Mouse (Mus musculus) small intestine, adult 2 months (tissue): ENCODE measurements around the gene Snrpd2. TPM values are rescaled to one million over a fixed set of nuclear protein-coding genes. Genes with fewer than 3 reads are reported as not detected.

Source experiments
- H3K27ac ChIP-seq: fragments of 200-500 bp; 2 replicates; pipeline ENCODE4 v1.5.1; 2012; ENCODE audit warnings: low read depth, low read length, control low read depth, inconsistent platforms; ENCODE audit not compliant: insufficient read depth
- H3K27me3 ChIP-seq: fragments of 200-500 bp; 2 replicates; pipeline ENCODE4 v1.6.1; 2012; ENCODE audit warnings: mild to moderate bottlenecking, moderate library complexity, low read length, inconsistent platforms; ENCODE audit not compliant: control insufficient read depth, insufficient read depth
- H3K36me3 ChIP-seq: fragments of 200-500 bp; 2 replicates; pipeline ENCODE4 v1.6.1; 2012; ENCODE audit warnings: mild to moderate bottlenecking, low read length, control low read depth, inconsistent platforms; ENCODE audit not compliant: control insufficient read depth, insufficient read depth
- H3K4me1 ChIP-seq: fragments of 200-500 bp; 2 replicates; pipeline ENCODE4 v1.6.1; 2012; ENCODE audit warnings: low read length, inconsistent platforms, mixed read lengths; ENCODE audit not compliant: control insufficient read depth, insufficient read depth, insufficient read length
- H3K4me3 ChIP-seq: fragments of 200-500 bp; 2 replicates; pipeline ENCODE4 v1.5.1; 2012; ENCODE audit warnings: low read depth, mild to moderate bottlenecking, control low read depth, inconsistent platforms, low read length, moderate library complexity
- CTCF ChIP-seq: fragments of 200-500 bp; IDR thresholded peaks from 2 replicates; pipeline ENCODE4 v1.5.1; 2012; ENCODE audit warnings: low read depth, mild to moderate bottlenecking, control low read depth, inconsistent platforms, low read length, moderate library complexity, mixed read lengths; ENCODE audit not compliant: insufficient replicate concordance, insufficient read length; ENCODE audit errors: extremely low read depth
- POLR2A ChIP-seq: fragments of 200-500 bp; IDR thresholded peaks from 2 replicates; pipeline ENCODE4 v1.6.1; 2012; ENCODE audit warnings: low read depth, mild to moderate bottlenecking, control low read depth, inconsistent platforms, low read length, moderate library complexity
- WGBS: fragments of 180-500 bp; shearing (Covaris S2); methylation state at CpG from one replicate; pipeline ENCODE4 v1.1.7; 2018; 5-methylcytosine and 5-hydroxymethylcytosine counted together
- polyA plus RNA-seq: library from polyadenylated mRNA; depleted of rRNA; stranded (reverse); fragments of >200 nt; gene quantifications from 2 replicates; pipeline ENCODE4 v1.2.3, GENCODE M21; 2012; rRNA removed

Gene Snrpd2
- polyA plus RNA-seq, 1 experiment = 25.8 TPM

DNA sequence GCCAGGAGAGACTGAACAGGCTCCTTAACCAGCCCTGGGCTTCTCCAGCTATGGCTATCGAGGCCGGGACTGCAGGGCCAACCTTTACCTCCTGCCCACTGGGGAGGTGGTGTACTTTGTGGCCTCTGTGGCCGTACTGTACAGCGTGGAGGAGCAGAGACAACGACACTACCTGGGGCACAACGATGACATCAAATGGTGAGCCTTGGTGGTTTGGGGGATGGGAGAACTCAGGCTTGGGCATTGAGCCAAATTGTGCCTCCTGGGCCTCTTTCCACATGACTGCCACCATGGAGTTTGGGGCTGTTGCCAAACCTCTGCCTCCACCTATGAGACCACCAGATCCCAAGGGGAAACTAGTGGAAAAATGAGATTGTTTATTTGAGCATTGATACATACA lies 35.2 kb downstream of the Snrpd2 start:
- Histone ChIP-seq H3K36me3 (no peaks in the 10 kb centered on the region; the same call in 1 of the 2 replicates), H3K27me3 (no peaks in the 10 kb centered on the region), H3K4me1 (peaks cover 5% of the 10 kb centered on the region), H3K27ac (no peak overlapping the region), H3K4me3 (no peak overlapping the region)
- 65% methylated on average over 6 of the region's 6 CpGs for WGBS
- TF ChIP-seq CTCF = no peak
- no peak for TF ChIP-seq POLR2A

DNA sequence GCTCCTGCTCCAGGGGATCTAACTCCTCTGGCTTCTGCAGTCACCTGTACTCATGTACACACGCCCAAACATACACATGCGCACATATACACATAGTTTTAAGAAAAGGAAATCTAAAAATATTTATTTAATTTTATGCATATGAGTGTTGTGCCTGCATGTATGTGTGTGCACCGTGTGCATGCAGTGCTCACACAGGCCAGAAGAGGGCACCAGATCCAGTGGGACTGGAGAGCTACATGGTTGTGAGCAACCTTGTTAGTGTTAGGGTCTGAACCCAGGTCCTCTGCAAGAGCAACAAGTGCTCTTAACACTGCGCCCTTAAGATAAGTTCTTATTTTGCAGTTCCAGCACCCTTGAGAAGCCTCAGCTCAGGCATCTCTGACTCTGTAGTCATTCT lies 45.2 kb downstream of the Snrpd2 start:
- H3K4me3 ChIP-seq = no peak overlapping the region
- no peaks in the 10 kb centered on the region for H3K27me3 ChIP-seq
- H3K27ac ChIP-seq = no peak overlapping the region
- WGBS = 95% methylated on average over 4 of the region's 4 CpGs
- no peaks in the 10 kb centered on the region for H3K4me1 ChIP-seq
- peak; percentile 30; the same call in 1 of the 2 replicates for TF ChIP-seq CTCF
- TF ChIP-seq POLR2A = no peak
- H3K36me3 ChIP-seq = peaks cover 5% of the 10 kb centered on the region; the same call in 1 of the 2 replicates

DNA sequence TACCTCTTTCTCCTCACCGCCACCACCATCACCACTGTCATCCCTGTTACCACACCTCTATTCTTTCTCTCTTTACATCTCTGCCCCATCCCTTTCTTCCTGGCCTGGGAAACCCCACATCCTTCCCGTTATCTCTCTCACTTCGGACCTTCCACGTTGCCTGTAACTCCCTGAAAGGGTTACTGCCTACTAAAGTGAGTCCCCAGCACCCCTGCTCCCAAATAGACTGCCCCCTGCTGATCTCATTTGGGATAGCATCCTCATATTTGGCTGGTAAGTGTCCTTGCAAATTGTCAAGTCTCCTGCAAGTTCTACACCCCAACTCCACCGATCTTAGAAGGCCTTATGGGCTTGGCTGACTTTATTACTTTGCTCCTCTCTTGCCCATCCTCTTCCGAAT lies 47.2 kb downstream of the Snrpd2 start:
- no peaks in the 10 kb centered on the region for H3K27me3 ChIP-seq
- TF ChIP-seq CTCF (peak; percentile 64; the same call in 1 of the 2 replicates), POLR2A (no peak)
- H3K36me3 ChIP-seq = peaks cover 5% of the 10 kb centered on the region; the same call in 1 of the 2 replicates
- peaks cover under 1% of the 10 kb centered on the region for H3K4me1 ChIP-seq
- no peak overlapping the region for H3K27ac ChIP-seq
- WGBS = 60% methylated on average over 6 of the region's 6 CpGs
- no peak overlapping the region for H3K4me3 ChIP-seq

DNA sequence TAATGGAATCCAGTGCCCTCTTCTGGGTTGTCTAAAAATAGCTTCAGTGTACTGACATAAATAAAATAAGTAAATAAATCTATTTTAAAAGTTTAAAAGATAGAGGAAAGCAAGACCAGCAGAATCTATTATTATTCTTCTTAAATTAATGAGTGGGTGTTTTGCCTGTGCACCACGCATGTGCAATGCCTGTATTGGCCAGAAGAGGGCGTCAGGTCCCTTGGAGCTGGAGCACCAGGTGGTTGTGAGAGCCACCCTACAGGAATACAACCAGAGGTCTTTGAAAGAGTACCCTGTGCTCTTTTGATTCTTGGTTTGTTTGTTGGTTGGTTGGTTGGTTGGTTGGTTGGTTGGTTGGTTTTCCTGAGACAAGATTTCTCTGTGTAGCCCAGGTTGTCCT lies 48.5 kb downstream of the Snrpd2 start:
- Histone ChIP-seq H3K27me3 (no peaks in the 10 kb centered on the region), H3K4me1 (peaks cover 7% of the 10 kb centered on the region), H3K4me3 (no peak overlapping the region), H3K27ac (no peak overlapping the region), H3K36me3 (peaks cover 5% of the 10 kb centered on the region; the same call in 1 of the 2 replicates)
- 51% methylated on average over 2 of the region's 2 CpGs for WGBS
- TF ChIP-seq POLR2A (no peak), CTCF (peak; percentile 71; the same call in 1 of the 2 replicates)

DNA sequence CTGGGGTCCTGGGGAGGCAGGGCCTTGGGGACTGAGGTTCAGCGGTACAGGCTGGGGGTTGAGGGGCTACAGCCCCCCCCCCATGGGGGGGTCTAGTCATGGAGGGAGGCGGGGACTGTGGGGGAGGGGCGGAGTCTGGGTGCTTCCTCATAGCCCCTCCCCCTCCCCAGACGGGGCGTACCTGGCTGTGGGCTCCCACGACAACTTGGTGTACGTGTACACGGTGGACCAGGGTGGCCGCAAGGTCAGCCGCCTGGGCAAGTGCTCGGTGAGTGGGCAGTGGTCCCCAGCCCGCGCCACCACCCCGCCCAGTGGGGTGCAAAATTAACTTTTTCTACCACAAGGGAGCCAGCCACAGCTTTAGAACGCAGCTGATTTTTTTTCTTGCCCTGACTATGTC lies 52.1 kb downstream of the Snrpd2 start:
- Histone ChIP-seq H3K4me1 (peaks cover 10% of the 10 kb centered on the region), H3K27me3 (no peaks in the 10 kb centered on the region), H3K36me3 (no peaks in the 10 kb centered on the region; the same call in 1 of the 2 replicates), H3K27ac (no peak overlapping the region), H3K4me3 (peak overlapping the region; percentile 15; the same call in 1 of the 2 replicates)
- WGBS = 83% methylated on average over 15 of the region's 15 CpGs
- TF ChIP-seq CTCF (no peak), POLR2A (no peak)

DNA sequence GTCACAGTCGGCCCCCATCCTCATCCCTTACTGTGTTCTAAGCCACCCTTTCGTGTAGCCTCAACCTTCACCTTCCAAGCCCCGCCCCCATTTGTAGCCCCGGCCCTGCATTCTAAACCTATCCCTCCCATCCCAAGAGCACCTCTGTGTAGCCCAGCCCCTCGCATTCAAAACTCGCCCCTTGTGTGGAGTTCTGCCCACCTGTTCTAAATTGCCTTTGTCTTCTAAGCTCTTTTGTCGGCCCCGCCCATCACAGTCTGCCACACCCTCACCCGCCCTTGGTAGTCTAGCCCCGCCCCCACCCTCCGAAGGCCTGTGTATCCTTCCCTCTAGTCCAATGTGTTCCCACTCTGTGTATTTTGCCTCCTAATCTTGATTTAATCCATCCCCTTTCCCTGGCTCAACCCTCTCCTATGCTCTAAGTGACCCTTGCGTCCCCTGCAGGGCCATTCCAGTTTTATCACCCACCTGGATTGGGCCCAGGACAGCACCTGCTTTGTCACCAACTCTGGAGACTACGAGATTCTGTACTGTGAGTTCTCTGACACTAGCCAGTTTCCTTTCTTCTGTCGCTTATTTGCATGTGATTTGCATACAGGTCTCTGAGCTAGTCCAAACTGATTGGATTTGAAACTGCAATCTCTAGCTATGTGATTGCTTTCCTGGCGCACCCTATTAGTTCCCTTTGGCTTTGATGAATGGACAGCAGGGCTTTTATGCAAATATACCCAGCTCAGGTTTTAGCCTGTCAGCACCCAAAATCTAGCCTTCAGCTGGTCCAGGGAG lies 52.7 kb downstream of the Snrpd2 start:
- H3K4me3 ChIP-seq = peak overlapping the region; percentile 15
- 39% methylated on average over 15 of the region's 15 CpGs for WGBS
- H3K4me1 ChIP-seq = peaks cover 10% of the 10 kb centered on the region
- TF ChIP-seq POLR2A (no peak), CTCF (no peak)
- H3K27me3 ChIP-seq = no peaks in the 10 kb centered on the region
- no peaks in the 10 kb centered on the region; the same call in 1 of the 2 replicates for H3K36me3 ChIP-seq
- H3K27ac ChIP-seq = peak overlapping the region; percentile 60

Other genes starting within 250 kb of the Snrpd2 start
- 11.1 and 21.4 TPM in 2 replicates for gene Ccdc61, start 239.3 kb upstream of the Snrpd2 start, polyA plus RNA-seq
- 0.41 and 0.55 TPM in 2 replicates for gene Nova2, start 223.8 kb upstream of the Snrpd2 start, polyA plus RNA-seq
- gene Nanos2, start 162.3 kb upstream of the Snrpd2 start, polyA plus RNA-seq = not detected in 2 replicates
- gene Mypop, start 158.5 kb upstream of the Snrpd2 start, polyA plus RNA-seq = 1.9 and 2.3 TPM in 2 replicates
- gene Irf2bp1, start 145.7 kb upstream of the Snrpd2 start, polyA plus RNA-seq = 17.0 and 25.8 TPM in 2 replicates
- 17.8 and 19.9 TPM in 2 replicates for gene Foxa3, start 126.2 kb upstream of the Snrpd2 start, polyA plus RNA-seq
- gene Sympk, start 125.3 kb upstream of the Snrpd2 start, polyA plus RNA-seq = 50.4 and 71.8 TPM in 2 replicates
- gene Rsph6a, start 95.0 kb upstream of the Snrpd2 start, polyA plus RNA-seq = not detected in 2 replicates
- gene Dmwd, start 73.5 kb upstream of the Snrpd2 start, polyA plus RNA-seq = 13.9 and 16.3 TPM in 2 replicates
- 353 and 387 TPM in 2 replicates for gene Dmpk, start 65.9 kb upstream of the Snrpd2 start, polyA plus RNA-seq
- 14.1 and 14.5 TPM in 2 replicates for gene Six5, start 55.1 kb upstream of the Snrpd2 start, polyA plus RNA-seq
- gene Gm4969, start 31.4 kb upstream of the Snrpd2 start, polyA plus RNA-seq = not detected in 2 replicates
- 6.1 and 14.9 TPM in 2 replicates for gene Fbxo46, start 29.9 kb upstream of the Snrpd2 start, polyA plus RNA-seq
- 5.5 and 6.6 TPM in 2 replicates for gene Qpctl, start 431 bp upstream of the Snrpd2 start, polyA plus RNA-seq
- gene Gipr, start 16.4 kb downstream of the Snrpd2 start, polyA plus RNA-seq = 0.53 and 0.62 TPM in 2 replicates
- gene Eml2, start 26.7 kb downstream of the Snrpd2 start, polyA plus RNA-seq = 15.8 and 17.2 TPM in 2 replicates
- gene Gpr4, start 62.8 kb downstream of the Snrpd2 start, polyA plus RNA-seq = 3.8 and 4.4 TPM in 2 replicates
- 17.1 and 34.6 TPM in 2 replicates for gene Opa3, start 78.6 kb downstream of the Snrpd2 start, polyA plus RNA-seq
- 183 and 517 TPM in 2 replicates for gene Vasp, start 122.1 kb downstream of the Snrpd2 start, polyA plus RNA-seq
- 1.8 and 11.8 TPM in 2 replicates for gene Ppm1n, start 130.3 kb downstream of the Snrpd2 start, polyA plus RNA-seq
- 6.7 and 11.7 TPM in 2 replicates for gene Rtn2, start 132.9 kb downstream of the Snrpd2 start, polyA plus RNA-seq
- gene Fosb, start 160.3 kb downstream of the Snrpd2 start, polyA plus RNA-seq = 1.7 and 16.7 TPM in 2 replicates
- gene Ercc1, start 195.1 kb downstream of the Snrpd2 start, polyA plus RNA-seq = 9.3 and 17.5 TPM in 2 replicates
- 2.0 and 2.5 TPM in 2 replicates for gene Cd3eap, start 209.8 kb downstream of the Snrpd2 start, polyA plus RNA-seq
- 6.2 and 10.4 TPM in 2 replicates for gene Ppp1r13l, start 210.0 kb downstream of the Snrpd2 start, polyA plus RNA-seq
- 21.0 and 31.2 TPM in 2 replicates for gene Ercc2, start 232.3 kb downstream of the Snrpd2 start, polyA plus RNA-seq